Mouse (Mus musculus): ENCODE data around the gene 2210016F16Rik. TPM values are rescaled to one million over a fixed set of nuclear protein-coding genes. Genes with fewer than 3 reads are reported as not detected.
"Not testable (repeated sequence)": the region's sequence is repeated elsewhere in the genome, so short reads cannot be mapped to it uniquely, and the experiment has no call there.

The 2210016F16Rik gene
- polyA plus RNA-seq, 1 experiment: 3.4 TPM

DNA sequence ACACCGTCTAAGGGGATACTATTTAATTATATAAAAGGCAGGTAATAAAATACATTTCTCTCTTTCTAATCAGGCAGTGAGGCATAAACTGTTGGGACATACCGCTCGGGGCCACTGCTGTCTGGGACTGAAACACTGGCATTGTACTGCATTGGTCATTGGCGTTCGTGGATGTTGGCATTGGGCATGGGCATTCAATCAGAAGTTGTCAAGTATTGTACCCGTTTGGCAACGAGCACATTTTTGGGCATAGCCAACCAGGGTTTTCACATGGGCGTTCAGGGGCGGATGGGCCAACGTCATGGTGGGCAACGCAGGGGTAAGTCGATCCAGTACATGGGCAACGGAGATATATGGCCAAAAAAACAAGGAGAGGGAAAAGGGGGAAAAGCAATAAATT is 12.6 kb upstream of the 2210016F16Rik start:
- Histone ChIP-seq H3K36me3 (ENCODE audit: control insufficient read depth, insufficient read depth, low read length) (no peaks in the 10 kb centered on the region; the same call in none of the 2 replicates), H3K4me3 (ENCODE audit: control insufficient read depth, low read depth, low read length) (no peak overlapping the region)
- TF ChIP-seq POLR2A (IDR thresholded peaks at IDR 0.05; ENCODE audit: control insufficient read depth, low read depth, low read length) (no peak), CTCF (IDR thresholded peaks at IDR 0.05; ENCODE audit: control insufficient read depth, insufficient read depth, insufficient replicate concordance, low read depth, low read length) (no peak)

DNA sequence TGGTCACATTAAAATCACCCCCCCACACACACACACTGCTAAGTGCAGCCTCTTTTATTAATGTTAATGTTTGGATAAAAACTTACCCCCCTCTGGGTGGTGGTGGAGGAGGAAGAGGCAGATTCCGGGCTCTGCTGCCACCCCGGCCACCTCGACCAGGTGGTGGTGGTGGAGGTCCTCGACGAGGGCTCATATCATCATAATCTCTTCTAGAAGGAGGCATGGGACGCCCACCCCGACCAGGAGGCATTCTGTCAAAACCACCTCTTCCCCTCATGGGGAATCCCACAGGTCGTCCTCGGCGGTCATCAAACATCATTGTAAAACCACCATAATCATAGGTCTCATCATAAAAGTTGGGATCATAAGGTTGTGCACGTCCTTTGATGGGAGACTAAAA is 9.4 kb upstream of the 2210016F16Rik start:
- H3K27ac ChIP-seq (ENCODE audit: control insufficient read depth, insufficient read depth, low read depth, low read length); H3K36me3 ChIP-seq (ENCODE audit: control insufficient read depth, insufficient read depth, low read length); H3K4me3 ChIP-seq (ENCODE audit: control insufficient read depth, low read depth, low read length); H3K4me1 ChIP-seq (ENCODE audit: control insufficient read depth, insufficient read depth, low read length); H3K27me3 ChIP-seq (ENCODE audit: control insufficient read depth, insufficient read depth, low read length): not testable (repeated sequence)

More for the DNA sequence above, 12.6 kb upstream of the 2210016F16Rik start:
- Histone ChIP-seq H3K27me3 (ENCODE audit: control insufficient read depth, insufficient read depth, low read length) (no peaks in the 10 kb centered on the region), H3K4me1 (ENCODE audit: control insufficient read depth, insufficient read depth, low read length) (peaks cover 2% of the 10 kb centered on the region; the same call in 1 of the 2 replicates), H3K27ac (ENCODE audit: control insufficient read depth, insufficient read depth, low read depth, low read length) (no peak overlapping the region)

- H3K4me3 ChIP-seq (ENCODE audit: control insufficient read depth, low read depth, low read length): no peak overlapping the region
- H3K36me3 ChIP-seq (ENCODE audit: control insufficient read depth, insufficient read depth, low read length): no peaks in the 10 kb centered on the region; the same call in 1 of the 2 replicates
- H3K27ac ChIP-seq (ENCODE audit: control insufficient read depth, insufficient read depth, low read depth, low read length): no peak overlapping the region
- TF ChIP-seq POLR2A (IDR thresholded peaks at IDR 0.05; ENCODE audit: control insufficient read depth, low read depth, low read length) (no peak), CTCF (IDR thresholded peaks at IDR 0.05; ENCODE audit: control insufficient read depth, insufficient read depth, insufficient replicate concordance, low read depth, low read length) (no peak)
- H3K27me3 ChIP-seq (ENCODE audit: control insufficient read depth, insufficient read depth, low read length): no peaks in the 10 kb centered on the region
- H3K4me1 ChIP-seq (ENCODE audit: control insufficient read depth, insufficient read depth, low read length): no peaks in the 10 kb centered on the region
Observed at GRCm38 (mm10) chr13:58389324-58389951, 4.4 kb upstream of the 2210016F16Rik start.

- TF ChIP-seq CTCF (IDR thresholded peaks at IDR 0.05; ENCODE audit: control insufficient read depth, insufficient read depth, insufficient replicate concordance, low read depth, low read length): no peak
Observed at GRCm38 (mm10) chr13:58388379-58388778, 3.4 kb upstream of the 2210016F16Rik start.

GRCm38 (mm10) chr13:58387948-58388347 is 2.9 kb upstream of the 2210016F16Rik start:
- no peak overlapping the region for H3K4me3 ChIP-seq (ENCODE audit: control insufficient read depth, low read depth, low read length)
- peak; percentile 13; the same call in 1 of the 2 replicates for TF ChIP-seq CTCF (IDR thresholded peaks at IDR 0.05; ENCODE audit: control insufficient read depth, insufficient read depth, insufficient replicate concordance, low read depth, low read length)
- no peak for TF ChIP-seq POLR2A (IDR thresholded peaks at IDR 0.05; ENCODE audit: control insufficient read depth, low read depth, low read length)
- H3K27me3 ChIP-seq (ENCODE audit: control insufficient read depth, insufficient read depth, low read length): no peaks in the 10 kb centered on the region
- no peak overlapping the region for H3K27ac ChIP-seq (ENCODE audit: control insufficient read depth, insufficient read depth, low read depth, low read length)
- no peaks in the 10 kb centered on the region for H3K36me3 ChIP-seq (ENCODE audit: control insufficient read depth, insufficient read depth, low read length)
- H3K4me1 ChIP-seq (ENCODE audit: control insufficient read depth, insufficient read depth, low read length): peaks cover 3% of the 10 kb centered on the region; the same call in 1 of the 2 replicates

More at GRCm38 (mm10) chr13:58388379-58388778, 3.4 kb upstream of the 2210016F16Rik start:
- H3K4me3 ChIP-seq (ENCODE audit: control insufficient read depth, low read depth, low read length): no peak overlapping the region
- peaks cover 3% of the 10 kb centered on the region; the same call in 1 of the 2 replicates for H3K4me1 ChIP-seq (ENCODE audit: control insufficient read depth, insufficient read depth, low read length)
- H3K27ac ChIP-seq (ENCODE audit: control insufficient read depth, insufficient read depth, low read depth, low read length): no peak overlapping the region
- no peaks in the 10 kb centered on the region for H3K27me3 ChIP-seq (ENCODE audit: control insufficient read depth, insufficient read depth, low read length)
- no peaks in the 10 kb centered on the region for H3K36me3 ChIP-seq (ENCODE audit: control insufficient read depth, insufficient read depth, low read length)

- Histone ChIP-seq H3K4me3 (ENCODE audit: control insufficient read depth, low read depth, low read length) (peak overlapping the region; percentile 92), H3K36me3 (ENCODE audit: control insufficient read depth, insufficient read depth, low read length) (no peaks in the 10 kb centered on the region), H3K27ac (ENCODE audit: control insufficient read depth, insufficient read depth, low read depth, low read length) (peak overlapping the region; percentile 72; the same call in 1 of the 2 replicates), H3K27me3 (ENCODE audit: control insufficient read depth, insufficient read depth, low read length) (no peaks in the 10 kb centered on the region), H3K4me1 (ENCODE audit: control insufficient read depth, insufficient read depth, low read length) (peaks cover 3% of the 10 kb centered on the region; the same call in 1 of the 2 replicates)
- no peak for TF ChIP-seq CTCF (IDR thresholded peaks at IDR 0.05; ENCODE audit: control insufficient read depth, insufficient read depth, insufficient replicate concordance, low read depth, low read length)
- no peak for TF ChIP-seq POLR2A (IDR thresholded peaks at IDR 0.05; ENCODE audit: control insufficient read depth, low read depth, low read length)
Observed at GRCm38 (mm10) chr13:58385547-58385920, 509 bp upstream of the 2210016F16Rik start.

- H3K4me3 ChIP-seq (ENCODE audit: control insufficient read depth, low read depth, low read length): peak overlapping the region; percentile 92
- H3K36me3 ChIP-seq (ENCODE audit: control insufficient read depth, insufficient read depth, low read length): no peaks in the 10 kb centered on the region
- H3K27me3 ChIP-seq (ENCODE audit: control insufficient read depth, insufficient read depth, low read length): no peaks in the 10 kb centered on the region
- no peak overlapping the region; the same call in 1 of the 2 replicates for H3K27ac ChIP-seq (ENCODE audit: control insufficient read depth, insufficient read depth, low read depth, low read length)
- TF ChIP-seq POLR2A (IDR thresholded peaks at IDR 0.05; ENCODE audit: control insufficient read depth, low read depth, low read length): no peak
- TF ChIP-seq CTCF (IDR thresholded peaks at IDR 0.05; ENCODE audit: control insufficient read depth, insufficient read depth, insufficient replicate concordance, low read depth, low read length): no peak
- H3K4me1 ChIP-seq (ENCODE audit: control insufficient read depth, insufficient read depth, low read length): peaks cover 3% of the 10 kb centered on the region; the same call in 1 of the 2 replicates
Observed at GRCm38 (mm10) chr13:58384371-58384770, 654 bp downstream of the 2210016F16Rik start.

- TF ChIP-seq POLR2A (IDR thresholded peaks at IDR 0.05; ENCODE audit: control insufficient read depth, low read depth, low read length) (no peak), CTCF (IDR thresholded peaks at IDR 0.05; ENCODE audit: control insufficient read depth, insufficient read depth, insufficient replicate concordance, low read depth, low read length) (no peak)
- H3K27me3 ChIP-seq (ENCODE audit: control insufficient read depth, insufficient read depth, low read length): no peaks in the 10 kb centered on the region
- H3K4me3 ChIP-seq (ENCODE audit: control insufficient read depth, low read depth, low read length): no peak overlapping the region
- H3K27ac ChIP-seq (ENCODE audit: control insufficient read depth, insufficient read depth, low read depth, low read length): no peak overlapping the region
- H3K4me1 ChIP-seq (ENCODE audit: control insufficient read depth, insufficient read depth, low read length): no peaks in the 10 kb centered on the region
- H3K36me3 ChIP-seq (ENCODE audit: control insufficient read depth, insufficient read depth, low read length): no peaks in the 10 kb centered on the region
Observed at GRCm38 (mm10) chr13:58373153-58373470, 11.9 kb downstream of the 2210016F16Rik start.
